Mouse (Mus musculus) cerebellum, adult 8-10 months (tissue): ENCODE measurements at regions not wholly inside any gene's neighbourhood (a gene's known extent, or its start where the extent isn't known, plus 50 kb on each side); places are given as distances from the start of the nearest gene placed in this dataset.

Source experiments
- DNase-seq: peaks from one replicate; pipeline ENCODE4 v3.0.0; 2022

- DNase-seq = no peak
These were observed 199.1 kb upstream of the Zbtb20 start for GRCm38 (mm10) chr16:42676406-42677075.

GRCm38 (mm10) chr16:42675031-42675430, 200.7 kb upstream of the Zbtb20 start:
- no peak for DNase-seq

- DNase-seq = no peak
These were observed 209.1 kb upstream of the Zbtb20 start for GRCm38 (mm10) chr16:42666601-42667000.

- DNase-seq = no peak
These were observed 223.6 kb upstream of the Zbtb20 start for GRCm38 (mm10) chr16:42651904-42652732.

- DNase-seq = no peak
These were observed 225.9 kb upstream of the Zbtb20 start for GRCm38 (mm10) chr16:42649767-42650166.

- DNase-seq = no peak
These were observed 227.0 kb upstream of the Zbtb20 start for GRCm38 (mm10) chr16:42648531-42649142.

GRCm38 (mm10) chr16:42647762-42648161, 227.9 kb upstream of the Zbtb20 start:
- DNase-seq = no peak

- DNase-seq = no peak
These were observed 239.9 kb upstream of the Zbtb20 start for GRCm38 (mm10) chr16:42635766-42636165.

GRCm38 (mm10) chr16:42627675-42628074, 248.0 kb upstream of the Zbtb20 start:
- DNase-seq = no peak

- DNase-seq = peak; percentile 13
These were observed 259.8 kb upstream of the Zbtb20 start for GRCm38 (mm10) chr16:42615920-42616319.

GRCm38 (mm10) chr16:42612011-42612410, 263.7 kb upstream of the Zbtb20 start:
- DNase-seq = no peak

- DNase-seq = no peak
These were observed 267.3 kb upstream of the Zbtb20 start for GRCm38 (mm10) chr16:42608336-42608735.

- no peak for DNase-seq
These were observed 251.9 kb upstream of the Gap43 start for GRCm38 (mm10) chr16:42592321-42592720.

- no peak for DNase-seq
These were observed 251.1 kb upstream of the Gap43 start for GRCm38 (mm10) chr16:42591530-42591929.

GRCm38 (mm10) chr16:42586196-42586595, 245.7 kb upstream of the Gap43 start:
- DNase-seq = no peak

- no peak for DNase-seq
These were observed 235.1 kb upstream of the Gap43 start for GRCm38 (mm10) chr16:42575517-42575946.

- no peak for DNase-seq
These were observed 234.5 kb upstream of the Gap43 start for GRCm38 (mm10) chr16:42574978-42575377.

GRCm38 (mm10) chr16:42570246-42570996, 230.0 kb upstream of the Gap43 start:
- no peak for DNase-seq

- DNase-seq = no peak
These were observed 228.9 kb upstream of the Gap43 start for GRCm38 (mm10) chr16:42569335-42569734.

GRCm38 (mm10) chr16:42549591-42549990, 209.1 kb upstream of the Gap43 start:
- no peak for DNase-seq

GRCm38 (mm10) chr16:42546229-42547163, 206.0 kb upstream of the Gap43 start:
- no peak for DNase-seq

- no peak for DNase-seq
These were observed 176.9 kb upstream of the Gap43 start for GRCm38 (mm10) chr16:42517321-42517720.
